Mouse (Mus musculus) cerebellum, postnatal 10 days (tissue): ENCODE measurements at regions not wholly inside any gene's neighbourhood (a gene's known extent, or its start where the extent isn't known, plus 50 kb on each side); places are given as distances from the start of the nearest gene placed in this dataset.
A peak's percentile ranks its signal among the peaks of the same experiment; 100 is the strongest.

Experiments used
- DNase-seq, 2 experiments: peaks; one replicate each; pipeline ENCODE4 v3.0.0; 2021; ENCODE audit warnings: mixed read lengths in 2 of 2

GRCm38 (mm10) chr16:86768912-86769311 is 585.1 kb upstream of the N6amt1 start:
- DNase-seq: no peak

GRCm38 (mm10) chr16:86768355-86768754 is 585.6 kb upstream of the N6amt1 start:
- DNase-seq: no peak

- DNase-seq: no peak
Observed at GRCm38 (mm10) chr16:86765974-86766373, 588.0 kb upstream of the N6amt1 start.

- DNase-seq: no peak
Observed at GRCm38 (mm10) chr16:86741236-86741635, 612.7 kb upstream of the N6amt1 start.

- no peak for DNase-seq
Observed at GRCm38 (mm10) chr16:86718982-86719771, 634.8 kb upstream of the N6amt1 start.

GRCm38 (mm10) chr16:86718353-86718752 is 635.6 kb upstream of the N6amt1 start:
- no peak for DNase-seq

- DNase-seq: no peak
Observed at GRCm38 (mm10) chr16:86701700-86702099, 652.3 kb upstream of the N6amt1 start.

GRCm38 (mm10) chr16:86694497-86694896 is 659.5 kb upstream of the N6amt1 start:
- peak; percentile 88 to 91 for DNase-seq

- no peak for DNase-seq
Observed at GRCm38 (mm10) chr16:86659154-86659553, 694.8 kb upstream of the N6amt1 start.

- no peak for DNase-seq
Observed at GRCm38 (mm10) chr16:86647316-86647715, 706.7 kb upstream of the N6amt1 start.

GRCm38 (mm10) chr16:86646753-86647152 is 707.2 kb upstream of the N6amt1 start:
- DNase-seq: peak in 1 of 2 experiments; percentile 2

GRCm38 (mm10) chr16:86645436-86645835 is 708.5 kb upstream of the N6amt1 start:
- DNase-seq: peak; percentile 2 to 3

GRCm38 (mm10) chr16:86644912-86645312 is 709.1 kb upstream of the N6amt1 start:
- DNase-seq: peak; percentile 57 to 81

GRCm38 (mm10) chr16:86604166-86604565 is 702.5 kb upstream of the Adamts5 start:
- DNase-seq: peak; percentile 78 to 85

GRCm38 (mm10) chr16:86594992-86595391 is 693.4 kb upstream of the Adamts5 start:
- no peak for DNase-seq

GRCm38 (mm10) chr16:86586044-86586443 is 684.4 kb upstream of the Adamts5 start:
- peak in 1 of 2 experiments; percentile 4 for DNase-seq

GRCm38 (mm10) chr16:86578281-86578680 is 676.7 kb upstream of the Adamts5 start:
- no peak for DNase-seq

GRCm38 (mm10) chr16:86547465-86548043 is 645.9 kb upstream of the Adamts5 start:
- DNase-seq: peak; percentile 10 to 26

GRCm38 (mm10) chr16:86546905-86547304 is 645.3 kb upstream of the Adamts5 start:
- DNase-seq: no peak

- DNase-seq: peak; percentile 51 to 60
Observed at GRCm38 (mm10) chr16:86544121-86544520, 642.5 kb upstream of the Adamts5 start.

- no peak for DNase-seq
Observed at GRCm38 (mm10) chr16:86536479-86536878, 634.9 kb upstream of the Adamts5 start.

GRCm38 (mm10) chr16:86524135-86524534 is 622.5 kb upstream of the Adamts5 start:
- DNase-seq: no peak

- no peak for DNase-seq
Observed at GRCm38 (mm10) chr16:86516935-86517334, 615.3 kb upstream of the Adamts5 start.

GRCm38 (mm10) chr16:86516144-86516543 is 614.5 kb upstream of the Adamts5 start:
- DNase-seq: peak in 1 of 2 experiments; percentile 25
